Mouse (Mus musculus): ENCODE data around the gene Thrap3.
A peak's percentile ranks its signal among the peaks of the same experiment; 100 is the strongest.
"Not testable (repeated sequence)": the region's sequence is repeated elsewhere in the genome, so short reads cannot be mapped to it uniquely, and the experiment has no call there.

The Thrap3 gene

GRCm38 (mm10) chr4:126219540-126219939 lies 17.0 kb upstream of the Thrap3 start:
- not testable (repeated sequence) for DNase-seq (ENCODE audit: low spot score)

- DNase-seq (ENCODE audit: low spot score) = peak; percentile 77
Observed at GRCm38 (mm10) chr4:126217771-126218170, 15.2 kb upstream of the Thrap3 start.

GRCm38 (mm10) chr4:126207081-126207480 lies 4.5 kb upstream of the Thrap3 start:
- no peak for DNase-seq (ENCODE audit: low spot score)

GRCm38 (mm10) chr4:126205386-126205785 lies 2.8 kb upstream of the Thrap3 start:
- DNase-seq (ENCODE audit: low spot score) = no peak

- DNase-seq (ENCODE audit: low spot score) = no peak
Observed at GRCm38 (mm10) chr4:126204661-126205230, 2.2 kb upstream of the Thrap3 start.

- no peak for DNase-seq (ENCODE audit: low spot score)
Observed at GRCm38 (mm10) chr4:126204016-126204415, 1.5 kb upstream of the Thrap3 start.

GRCm38 (mm10) chr4:126203336-126203895 lies 856 bp upstream of the Thrap3 start:
- no peak for DNase-seq (ENCODE audit: low spot score)

- peak; percentile 35 for DNase-seq (ENCODE audit: low spot score)
Observed at GRCm38 (mm10) chr4:126201514-126202302, 852 bp downstream of the Thrap3 start.

- no peak for DNase-seq (ENCODE audit: low spot score)
Observed at GRCm38 (mm10) chr4:126200656-126201055, 1.9 kb downstream of the Thrap3 start.

- no peak for DNase-seq (ENCODE audit: low spot score)
Observed at GRCm38 (mm10) chr4:126200036-126200435, 2.5 kb downstream of the Thrap3 start.

GRCm38 (mm10) chr4:126199556-126199955 lies 3.0 kb downstream of the Thrap3 start:
- no peak for DNase-seq (ENCODE audit: low spot score)

GRCm38 (mm10) chr4:126197485-126197884 lies 5.1 kb downstream of the Thrap3 start:
- no peak for DNase-seq (ENCODE audit: low spot score)

GRCm38 (mm10) chr4:126194916-126195315 lies 7.6 kb downstream of the Thrap3 start:
- DNase-seq (ENCODE audit: low spot score) = no peak

GRCm38 (mm10) chr4:126194216-126194615 lies 8.3 kb downstream of the Thrap3 start:
- no peak for DNase-seq (ENCODE audit: low spot score)

- DNase-seq (ENCODE audit: low spot score) = no peak
Observed at GRCm38 (mm10) chr4:126190636-126191035, 11.9 kb downstream of the Thrap3 start.

- DNase-seq (ENCODE audit: low spot score) = no peak
Observed at GRCm38 (mm10) chr4:126187096-126187495, 15.5 kb downstream of the Thrap3 start.

- DNase-seq (ENCODE audit: low spot score) = no peak
Observed at GRCm38 (mm10) chr4:126183034-126183433, 19.5 kb downstream of the Thrap3 start.

GRCm38 (mm10) chr4:126181170-126181957 lies 21.2 kb downstream of the Thrap3 start:
- peak; percentile 50 for DNase-seq (ENCODE audit: low spot score)

GRCm38 (mm10) chr4:126175980-126176379 lies 26.6 kb downstream of the Thrap3 start:
- DNase-seq (ENCODE audit: low spot score) = not testable (repeated sequence)

GRCm38 (mm10) chr4:126173800-126174199 lies 28.8 kb downstream of the Thrap3 start:
- DNase-seq (ENCODE audit: low spot score) = no peak

GRCm38 (mm10) chr4:126170737-126171136 lies 31.8 kb downstream of the Thrap3 start:
- not testable (repeated sequence) for DNase-seq (ENCODE audit: low spot score)

GRCm38 (mm10) chr4:126168851-126169250 lies 33.7 kb downstream of the Thrap3 start:
- DNase-seq (ENCODE audit: low spot score) = no peak
